Mouse (Mus musculus) liver, embryonic 14 days (tissue): ENCODE data around the gene Vamp4. TPM values are rescaled to one million over a fixed set of nuclear protein-coding genes. Genes with fewer than 3 reads are reported as not detected.

Source experiments
- polyA plus RNA-seq: library from polyadenylated mRNA; depleted of rRNA; stranded (reverse); fragments of >200 nt; gene quantifications from 2 replicates; pipeline ENCODE4 v1.2.3, GENCODE M21; 2012; rRNA removed

Gene Vamp4
- 5.9 and 6.6 TPM in 2 replicates for polyA plus RNA-seq

GRCm38 (mm10) chr1:162570260-162570748, at the start of gene Vamp4:
TSS of gene Vamp4 (plus strand) at chr1:162570515.

DNA sequence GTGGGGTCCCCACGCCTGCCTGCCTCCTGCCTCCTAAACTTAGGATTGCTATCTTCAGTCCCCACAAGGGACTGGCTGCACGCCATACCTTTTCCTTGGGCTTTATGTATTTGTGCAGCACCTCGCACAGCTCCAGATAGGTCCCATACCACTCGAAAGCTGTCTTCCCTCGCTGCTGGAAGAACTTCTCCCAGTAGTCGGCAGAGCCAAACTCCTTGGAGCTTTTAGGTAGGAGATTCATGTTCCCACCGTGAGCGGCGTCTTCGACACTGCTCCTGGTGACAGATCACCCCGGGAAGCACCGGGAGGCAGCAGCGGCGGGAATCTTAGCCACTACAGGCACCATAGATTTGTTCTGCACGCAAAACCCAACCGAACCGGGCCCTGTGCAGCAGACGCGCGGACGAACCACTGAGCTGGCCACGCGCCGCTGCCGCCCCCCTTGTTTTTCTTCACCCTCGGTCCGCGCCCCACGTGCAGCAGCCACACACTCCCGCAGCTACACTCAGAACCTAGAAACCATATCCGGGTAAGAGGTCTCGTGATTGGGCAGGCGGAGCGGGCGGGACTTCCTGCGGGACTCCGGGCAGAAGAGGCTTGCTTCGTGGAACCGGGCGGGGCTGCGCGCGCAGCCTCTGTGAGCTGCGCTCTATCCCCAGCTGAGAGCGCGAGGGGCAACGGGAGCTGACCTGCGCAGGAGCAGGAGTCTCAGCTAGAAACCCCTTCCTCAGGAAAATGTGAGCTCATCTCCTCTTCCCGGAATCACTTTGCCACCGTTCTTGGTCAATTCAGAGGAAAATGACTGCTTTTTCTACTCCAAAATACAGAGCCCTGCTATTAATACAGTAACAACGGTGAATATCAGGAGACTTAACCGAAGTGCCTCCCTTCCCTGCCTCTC, 22.0 kb upstream of the Vamp4 start, which contains the start of gene Mettl13:
Mettl13 (minus strand) TSS at position 536 of the 901 bp plus-strand sequence.

GRCm38 (mm10) chr1:162639051-162639750, 68.9 kb downstream of the Vamp4 start, which contains the start of gene Myoc:
TSS of gene Myoc (plus strand) at chr1:162639155.

Other genes starting within 250 kb of the Vamp4 start
- gene Dnm3, start 92.5 kb upstream of the Vamp4 start, polyA plus RNA-seq = 0.72 and 0.76 TPM in 2 replicates
- gene Mettl13, start 22.0 kb upstream of the Vamp4 start, polyA plus RNA-seq = 5.0 and 5.5 TPM in 2 replicates
- gene Myoc, start 68.6 kb downstream of the Vamp4 start, polyA plus RNA-seq = 0.01 TPM in 1 of 2 replicates, not detected in the other
- gene Myocos, start 87.7 kb downstream of the Vamp4 start, polyA plus RNA-seq = not detected in 2 replicates
- gene Prrc2c, start 170.0 kb downstream of the Vamp4 start, polyA plus RNA-seq = 11.0 and 15.3 TPM in 2 replicates
- 1.9 and 2.7 TPM in 2 replicates for gene Fmo4, start 243.5 kb downstream of the Vamp4 start, polyA plus RNA-seq